Mouse (Mus musculus) kidney, adult 11 months (tissue): Measurements from ENCODE around the gene Igf2r.

Experiments
- DNase-seq: peaks from one replicate; pipeline ENCODE4 v3.0.0; 2022

The Igf2r gene

DNA sequence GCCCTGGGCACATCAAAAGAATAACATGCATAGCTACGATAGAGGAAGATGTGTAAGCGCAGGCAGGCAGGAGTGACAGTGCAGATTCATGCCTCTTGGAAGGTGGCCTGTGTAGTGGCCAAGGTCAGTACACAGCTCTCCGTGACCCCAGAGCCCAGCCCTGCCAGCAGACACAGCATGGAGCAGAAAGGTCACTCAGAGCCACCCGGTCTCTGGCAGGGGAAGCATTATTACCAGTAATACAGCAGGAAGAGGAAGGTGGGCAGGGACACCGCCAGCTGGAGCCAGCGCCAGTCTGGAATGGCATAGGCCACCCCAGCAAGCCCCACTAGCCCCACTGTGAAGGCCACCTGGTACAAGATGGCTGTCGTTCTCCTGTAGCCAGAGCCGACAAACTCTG, 105.3 kb downstream of the Igf2r start:
- DNase-seq: peak; percentile 37

- DNase-seq: no peak
These were observed 108.7 kb downstream of the Igf2r start for GRCm38 (mm10) chr17:12660572-12661260.

- no peak for DNase-seq
These were observed 110.2 kb downstream of the Igf2r start for GRCm38 (mm10) chr17:12659233-12659632.

DNA sequence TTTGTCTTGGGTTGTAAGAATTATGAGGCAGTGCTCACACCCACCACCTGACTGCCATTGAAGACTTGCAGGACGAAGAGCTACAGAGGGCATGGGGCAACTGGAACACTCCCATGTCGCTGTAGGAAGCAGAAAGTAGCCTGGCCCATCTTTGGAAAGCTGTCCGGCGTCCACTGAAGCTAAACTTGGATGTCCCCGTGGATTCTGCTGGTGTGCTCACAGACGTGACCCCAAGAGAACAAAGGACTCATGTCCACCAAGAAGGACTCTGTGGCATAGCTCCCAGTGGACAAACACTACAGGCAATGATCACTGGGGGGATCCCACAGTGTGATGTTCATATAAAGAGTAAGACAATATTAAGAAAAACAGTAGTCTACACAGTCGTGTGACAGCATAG, 110.7 kb downstream of the Igf2r start:
- DNase-seq: no peak

GRCm38 (mm10) chr17:12655826-12656225, 113.6 kb downstream of the Igf2r start:
- no peak for DNase-seq

DNA sequence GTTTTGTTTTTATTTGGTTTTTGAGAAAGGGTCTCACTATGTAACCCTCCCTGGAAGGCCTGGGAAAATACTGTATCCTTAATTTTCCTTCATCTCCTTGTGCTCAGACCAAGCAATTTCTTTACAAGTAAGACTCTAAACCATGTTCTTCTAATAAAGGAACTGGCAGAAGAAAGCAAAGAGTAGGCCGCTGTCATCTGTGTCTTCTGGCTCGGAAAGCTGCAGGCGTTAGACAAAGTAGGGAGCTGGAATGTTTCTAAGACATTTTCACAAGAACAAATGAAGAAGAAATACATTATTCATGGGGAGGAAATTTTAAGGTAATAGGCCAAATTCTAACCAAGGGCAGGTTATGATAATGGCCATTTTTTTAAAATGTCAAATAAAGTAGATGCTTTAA, 115.4 kb downstream of the Igf2r start:
- DNase-seq: no peak

- no peak for DNase-seq
These were observed 116.9 kb downstream of the Igf2r start for GRCm38 (mm10) chr17:12652604-12653003.

DNA sequence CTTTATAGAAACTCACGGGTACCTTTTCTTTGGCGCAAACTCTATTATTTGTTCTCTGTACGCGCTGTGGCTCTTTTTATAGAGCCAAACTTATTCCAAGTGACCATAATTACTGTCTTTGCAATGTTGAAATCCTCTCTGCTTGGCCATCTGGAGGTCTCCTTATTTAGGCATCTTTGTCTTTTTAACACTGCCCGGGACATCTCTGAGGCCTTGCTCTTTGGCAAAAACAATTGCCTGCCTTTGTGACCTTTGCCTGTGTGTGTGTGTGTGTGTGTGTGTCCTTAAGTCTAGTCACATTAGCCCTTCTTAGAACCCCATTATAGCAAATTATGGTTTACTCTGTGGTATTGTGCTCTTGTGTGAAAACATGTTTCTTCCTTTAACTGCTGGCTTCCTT, 124.0 kb downstream of the Igf2r start:
- DNase-seq: no peak

GRCm38 (mm10) chr17:12641087-12641486, 128.4 kb downstream of the Igf2r start:
- DNase-seq: no peak

DNA sequence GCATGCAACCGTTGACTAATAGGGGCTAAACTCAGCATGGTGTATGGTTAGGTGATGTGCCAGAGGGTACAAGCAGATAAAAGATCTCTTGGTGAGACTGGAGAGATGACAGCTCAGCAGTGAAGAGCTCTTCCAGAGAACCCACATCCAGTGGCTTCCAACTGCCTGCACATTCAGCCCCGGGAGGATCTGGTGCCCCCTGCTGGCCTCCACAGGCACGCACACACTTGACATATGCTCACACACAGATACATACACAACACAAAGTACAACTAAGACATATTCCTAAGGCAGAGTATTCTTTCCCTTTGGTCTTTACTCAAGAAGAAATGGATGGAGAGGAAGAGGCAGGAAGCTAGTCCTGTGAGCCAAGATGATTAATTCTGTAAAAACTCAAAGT, 129.9 kb downstream of the Igf2r start:
- DNase-seq: no peak

GRCm38 (mm10) chr17:12634814-12635213, 134.7 kb downstream of the Igf2r start:
- no peak for DNase-seq
